Mouse (Mus musculus): ENCODE results near the gene Fancd2. TPM values are rescaled to one million over a fixed set of nuclear protein-coding genes. Genes with fewer than 3 reads are reported as not detected.

Gene Fancd2
- total RNA-seq, 4 experiments from 2014 or later: 2.0 to 2.5 (median 2.3) TPM

GRCm38 (mm10) chr6:113609293-113609692, 77.8 kb downstream of the Fancd2 start:
- no peak for DNase-seq (ENCODE audit: low spot score in 2 of 2)

- DNase-seq (ENCODE audit: low spot score in 2 of 2): no peak
Measured at GRCm38 (mm10) chr6:113612258-113612969, 80.9 kb downstream of the Fancd2 start.

GRCm38 (mm10) chr6:113614152-113614551, 82.7 kb downstream of the Fancd2 start:
- no peak for DNase-seq (ENCODE audit: low spot score in 2 of 2)

GRCm38 (mm10) chr6:113614997-113615396, 83.5 kb downstream of the Fancd2 start:
- no peak for DNase-seq (ENCODE audit: low spot score in 2 of 2)

- no peak for DNase-seq (ENCODE audit: low spot score in 2 of 2)
Measured at GRCm38 (mm10) chr6:113615489-113615888, 84.0 kb downstream of the Fancd2 start.

GRCm38 (mm10) chr6:113623386-113623785, 91.9 kb downstream of the Fancd2 start:
- no peak for DNase-seq (ENCODE audit: low spot score in 2 of 2)

- peak; percentile 82 for DNase-seq (ENCODE audit: low spot score in 2 of 2)
Measured at GRCm38 (mm10) chr6:113623941-113624751, 92.7 kb downstream of the Fancd2 start, which contains the start of gene Vhl. Vhl (plus strand) TSS chr6:113623959.

- no peak for DNase-seq (ENCODE audit: low spot score in 2 of 2)
Measured at GRCm38 (mm10) chr6:113624989-113625770, 93.7 kb downstream of the Fancd2 start.

GRCm38 (mm10) chr6:113630322-113630721, 98.8 kb downstream of the Fancd2 start:
- DNase-seq (ENCODE audit: low spot score in 2 of 2): no peak

GRCm38 (mm10) chr6:113632863-113633262, 101.4 kb downstream of the Fancd2 start:
- DNase-seq (ENCODE audit: low spot score in 2 of 2): no peak

- peak; percentile 88 to 93 for DNase-seq (ENCODE audit: low spot score in 2 of 2)
Measured at GRCm38 (mm10) chr6:113638302-113639040, 107.0 kb downstream of the Fancd2 start, which contains the start of gene Irak2. Irak2 (plus strand) TSS chr6:113638467.

- DNase-seq (ENCODE audit: low spot score in 2 of 2): no peak
Measured at GRCm38 (mm10) chr6:113639201-113639600, 107.7 kb downstream of the Fancd2 start.

GRCm38 (mm10) chr6:113642605-113643004, 111.1 kb downstream of the Fancd2 start:
- no peak for DNase-seq (ENCODE audit: low spot score in 2 of 2)

GRCm38 (mm10) chr6:113643021-113643420, 111.5 kb downstream of the Fancd2 start:
- no peak for DNase-seq (ENCODE audit: low spot score in 2 of 2)

GRCm38 (mm10) chr6:113643967-113644366, 112.5 kb downstream of the Fancd2 start:
- no peak for DNase-seq (ENCODE audit: low spot score in 2 of 2)

GRCm38 (mm10) chr6:113644808-113645207, 113.3 kb downstream of the Fancd2 start:
- no peak for DNase-seq (ENCODE audit: low spot score in 2 of 2)

Small RNA genes within 50 kb of the gene (microRNA-seq; reads per million reads assigned to microRNA genes)
- 0 reads per million in 2 experiments for gene Gm23365

Other genes with a start within 250 kb of the Fancd2 start
- gene Cpne9, start 249.4 kb upstream of the Fancd2 start, total RNA-seq (2022): 10 to 100 TPM; 19.5 to 24.2 (median 19.9) TPM
- 10 to 100 TPM; 36.8 to 40.5 (median 38.4) TPM for gene Brpf1, start 224.5 kb upstream of the Fancd2 start, total RNA-seq (2022)
- gene Ogg1, start 204.7 kb upstream of the Fancd2 start, total RNA-seq (2022): 10 to 100 TPM in 2 of 4 experiments, 1 to 10 TPM in 2; 7.6 to 11.1 (median 9.4) TPM
- 10 to 100 TPM; 57.2 to 74.1 (median 63.7) TPM for gene Camk1, start 187.7 kb upstream of the Fancd2 start, total RNA-seq (2022)
- 10 to 100 TPM; 43.4 to 49.8 (median 47.7) TPM for gene Tada3, start 153.8 kb upstream of the Fancd2 start, total RNA-seq (2022)
- gene Arpc4, start 153.6 kb upstream of the Fancd2 start, total RNA-seq (2022): 100 to 1,000 TPM; 282 to 324 (median 303) TPM
- gene Ttll3, start 142.4 kb upstream of the Fancd2 start, total RNA-seq (2022): 10 to 100 TPM; 17.2 to 21.6 (median 19.6) TPM
- 10 to 100 TPM; 27.4 to 39.1 (median 35.2) TPM for gene Rpusd3, start 112.3 kb upstream of the Fancd2 start, total RNA-seq (2022)
- not detected for gene Cidec, start 95.9 kb upstream of the Fancd2 start, total RNA-seq (2022)
- 10 to 100 TPM; 38.5 to 47.0 (median 39.7) TPM for gene Jagn1, start 89.1 kb upstream of the Fancd2 start, total RNA-seq (2022)
- under 1 TPM; 0.22 to 0.45 (median 0.41) TPM for gene Il17re, start 73.2 kb upstream of the Fancd2 start, total RNA-seq (2022)
- gene Il17rc, start 60.3 kb upstream of the Fancd2 start, total RNA-seq (2022): 1 to 10 TPM; 3.8 to 6.1 (median 4.8) TPM
- gene Creld1, start 48.4 kb upstream of the Fancd2 start, total RNA-seq (2022): 100 to 1,000 TPM in 2 of 4 experiments, 10 to 100 TPM in 2; 86.9 to 135 (median 104) TPM
- 10 to 100 TPM; 45.3 to 51.3 (median 49.8) TPM for gene Prrt3, start 29.8 kb upstream of the Fancd2 start, total RNA-seq (2022)
- gene Emc3, start within 50 bp of the Fancd2 start, total RNA-seq (2022): 10 to 100 TPM; 62.1 to 75.3 (median 71.4) TPM
- gene Fancd2os, start 69.0 kb downstream of the Fancd2 start, total RNA-seq (2022): under 1 TPM in 3 of 4 experiments, not detected in 1; 0.37 to 0.56 (median 0.55) TPM
- gene Brk1, start 73.1 kb downstream of the Fancd2 start, total RNA-seq (2022): 100 to 1,000 TPM; 207 to 213 (median 208) TPM
- 10 to 100 TPM; 41.0 to 50.5 (median 47.0) TPM for gene Vhl, start 92.3 kb downstream of the Fancd2 start, total RNA-seq (2022)
- 10 to 100 TPM; 19.3 to 25.0 (median 21.7) TPM for gene Irak2, start 106.8 kb downstream of the Fancd2 start, total RNA-seq (2022)
- 10 to 100 TPM; 63.5 to 73.0 (median 68.1) TPM for gene Tatdn2, start 165.4 kb downstream of the Fancd2 start, total RNA-seq (2022)
- not detected for gene Ghrl, start 188.2 kb downstream of the Fancd2 start, total RNA-seq (2022)
- 10 to 100 TPM; 67.9 to 80.9 (median 77.0) TPM for gene Sec13, start 209.1 kb downstream of the Fancd2 start, total RNA-seq (2022)

Data from layer of hippocampus, adult 8-10 months (tissue).